Mouse (Mus musculus) lung, postnatal 25 days (tissue): ENCODE results near the gene D6Wsu163e.
A peak's percentile ranks its signal among the peaks of the same experiment; 100 is the strongest.

Source experiments
- DNase-seq: peaks from one replicate; pipeline ENCODE4 v3.0.0; 2022; ENCODE audit warnings: low spot score

Gene D6Wsu163e

DNA sequence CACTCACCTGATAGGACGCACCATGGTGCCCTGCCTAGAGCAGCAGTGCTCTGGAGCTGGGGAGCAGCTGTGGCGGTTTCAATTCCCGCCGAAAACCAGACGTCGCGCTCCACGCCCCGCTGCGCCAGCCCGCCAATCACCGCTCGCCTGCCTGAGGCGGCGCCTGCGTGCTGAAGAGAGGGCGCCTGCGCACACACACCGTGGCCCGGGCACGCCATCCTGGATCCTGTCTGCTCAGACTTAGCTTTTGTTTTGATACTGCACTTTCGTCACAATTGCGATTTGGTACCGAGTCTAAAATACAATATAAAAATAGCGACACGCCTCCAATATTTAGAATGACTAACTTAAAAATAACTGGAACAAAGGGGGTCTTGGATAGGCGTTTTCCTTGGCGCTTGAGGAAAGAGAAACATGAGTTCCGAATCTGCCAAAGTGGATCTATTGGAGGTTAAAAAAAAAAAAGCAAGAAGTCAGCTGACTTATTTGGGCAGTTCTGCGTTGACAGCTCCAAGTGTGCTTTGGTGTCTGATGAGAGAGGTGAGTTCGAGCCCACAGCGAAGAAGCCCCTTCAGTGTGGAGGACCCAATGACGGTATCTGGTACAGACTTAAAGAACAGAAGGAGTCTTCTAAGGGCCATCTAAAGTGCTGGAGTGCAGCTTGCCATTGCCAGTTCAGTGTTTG, at the start of gene D6Wsu163e, which contains the start of gene Rad51ap1:
Gene D6Wsu163e (plus strand): TSS at position 476 of the 685 bp plus-strand sequence.
Gene Rad51ap1 (minus strand): TSS at position 101 of the 685 bp plus-strand sequence.
- peak; percentile 96 for DNase-seq

DNA sequence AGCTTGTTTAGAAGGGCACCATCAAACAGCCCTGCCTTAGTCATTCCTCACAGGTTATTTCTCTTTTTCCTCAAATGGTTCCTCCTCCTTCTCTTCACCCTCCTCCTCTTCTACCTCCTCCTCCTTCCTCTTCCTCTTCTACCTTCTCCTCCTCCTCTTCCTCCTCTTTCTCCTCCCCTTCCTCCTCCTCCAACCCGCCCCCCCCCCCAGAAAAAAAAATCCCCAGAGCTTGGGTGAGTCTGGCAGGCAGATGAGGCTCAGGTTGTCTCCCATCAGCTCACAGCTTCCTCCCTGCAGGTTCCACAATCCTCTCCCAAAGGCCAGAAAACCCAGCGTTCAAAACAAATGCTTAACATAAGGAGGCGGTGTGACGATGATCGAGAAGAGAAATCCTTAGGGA, 32.4 kb upstream of the D6Wsu163e start:
- no peak for DNase-seq

DNA sequence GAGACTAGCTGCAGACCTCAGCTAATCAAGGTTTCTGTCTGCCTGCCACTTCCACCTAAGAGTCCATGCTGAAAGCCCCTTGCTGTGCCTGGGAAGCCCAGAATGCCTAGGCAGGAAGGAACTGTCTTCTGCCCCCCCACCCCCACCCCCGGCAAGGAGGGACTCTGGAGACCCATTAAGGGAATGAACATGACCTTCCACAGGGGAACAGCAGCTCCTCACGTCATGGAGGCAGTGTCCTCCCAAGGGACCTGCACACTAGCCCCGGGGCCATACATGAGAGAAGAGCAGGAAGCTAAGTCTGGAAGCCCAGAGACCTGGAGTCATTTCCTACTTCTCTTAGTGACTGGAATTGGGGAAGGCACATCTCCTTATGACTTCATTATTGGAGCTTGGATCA, 31.9 kb upstream of the D6Wsu163e start:
- DNase-seq, result no peak

DNA sequence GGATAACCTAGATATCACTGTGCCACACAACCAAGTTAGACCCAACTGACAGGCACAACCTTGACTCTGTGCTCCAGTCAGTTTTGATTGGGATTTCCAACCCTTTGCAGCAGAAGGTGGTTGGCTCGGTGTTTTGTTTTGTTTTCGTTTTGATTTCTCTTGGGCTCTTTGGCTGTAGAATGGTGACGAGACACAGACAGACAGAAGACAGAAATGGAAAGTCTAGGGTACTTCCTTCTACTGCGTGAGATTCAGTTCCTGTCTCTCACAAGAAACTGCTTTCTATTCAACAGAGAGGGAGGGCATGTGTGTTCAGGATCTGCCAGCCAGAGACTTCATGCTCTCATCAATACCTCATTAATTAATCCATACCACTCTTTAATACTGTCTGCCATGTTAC, 29.0 kb upstream of the D6Wsu163e start:
- DNase-seq, result no peak

DNA sequence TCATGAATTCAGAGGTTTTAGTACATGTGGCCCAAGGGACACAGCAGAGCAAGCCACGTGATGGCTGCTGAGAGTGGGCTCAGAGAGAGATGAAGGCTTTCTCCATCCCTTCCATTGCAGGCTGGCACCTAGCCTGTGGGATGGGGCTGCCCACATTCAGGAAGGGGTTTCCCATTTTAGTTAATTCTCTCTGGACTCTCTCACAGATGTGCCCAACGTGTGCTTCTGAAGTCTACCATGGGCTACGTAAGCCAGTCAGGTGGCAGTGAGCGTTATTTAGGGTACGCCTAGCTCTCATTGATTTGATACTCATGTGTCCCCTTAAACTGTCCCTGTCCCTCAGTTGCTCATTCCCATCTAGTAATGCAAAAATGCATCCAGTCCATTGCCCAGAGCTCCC, 24.8 kb upstream of the D6Wsu163e start:
- DNase-seq, result no peak

DNA sequence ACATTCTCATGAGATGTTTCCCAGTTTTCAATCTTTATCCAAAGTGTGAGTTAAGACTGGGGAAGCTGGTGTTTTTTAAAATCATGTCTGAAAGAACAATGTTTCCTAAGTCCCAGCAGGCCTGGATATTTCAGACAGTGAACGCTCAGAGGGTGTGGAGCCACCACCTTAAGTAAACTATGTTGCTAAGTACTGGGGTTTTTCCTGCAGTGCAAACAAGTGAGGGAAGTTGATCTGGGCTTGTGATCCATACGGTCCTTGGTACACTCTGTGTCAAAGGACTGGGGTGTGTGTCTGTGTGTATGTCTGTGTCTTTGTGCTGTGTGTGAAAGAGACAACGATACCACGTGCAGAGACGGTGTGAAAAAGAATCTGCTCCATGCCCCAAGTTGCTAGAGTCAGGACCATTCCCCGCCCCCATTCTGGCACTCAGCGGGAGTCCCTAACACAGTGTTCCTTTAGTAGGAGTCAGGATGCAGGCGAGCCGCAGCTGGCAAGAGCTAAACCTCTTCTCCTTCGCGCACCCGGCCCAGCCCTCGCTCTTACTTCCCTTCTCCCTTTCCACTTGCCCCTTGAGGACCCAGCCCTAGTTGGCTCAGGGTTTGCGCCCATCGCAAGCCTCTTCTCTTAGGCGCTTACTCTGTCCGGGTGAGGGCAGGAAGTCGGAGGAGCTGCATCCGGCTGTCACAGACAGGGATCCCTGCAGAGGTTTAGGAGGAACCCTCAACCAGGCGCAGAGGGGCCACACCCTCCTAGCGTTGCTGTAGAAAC, 18.5 kb upstream of the D6Wsu163e start, which contains the start of gene Dyrk4:
Gene Dyrk4 (minus strand): TSS at position 729 of the 771 bp plus-strand sequence.
- DNase-seq, result peak; percentile 30

DNA sequence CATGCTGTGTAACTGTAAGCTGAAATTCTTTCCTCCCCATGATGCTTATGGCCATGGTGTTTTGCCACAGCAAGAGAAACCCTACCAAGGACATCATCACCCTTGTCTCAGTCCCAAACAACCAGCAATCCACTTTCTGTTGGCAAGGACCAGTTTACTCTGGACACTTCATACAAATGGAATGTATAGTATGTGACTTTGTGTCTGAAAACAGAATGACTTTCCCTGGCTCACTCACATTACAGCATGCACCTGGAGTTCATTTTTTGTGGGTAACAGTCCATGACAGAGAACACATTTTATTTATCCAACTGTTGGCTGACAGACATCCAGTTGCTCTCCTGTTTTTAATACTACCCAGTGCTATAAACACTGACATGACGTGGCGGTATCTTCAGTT, 6.9 kb upstream of the D6Wsu163e start:
- DNase-seq, result no peak

DNA sequence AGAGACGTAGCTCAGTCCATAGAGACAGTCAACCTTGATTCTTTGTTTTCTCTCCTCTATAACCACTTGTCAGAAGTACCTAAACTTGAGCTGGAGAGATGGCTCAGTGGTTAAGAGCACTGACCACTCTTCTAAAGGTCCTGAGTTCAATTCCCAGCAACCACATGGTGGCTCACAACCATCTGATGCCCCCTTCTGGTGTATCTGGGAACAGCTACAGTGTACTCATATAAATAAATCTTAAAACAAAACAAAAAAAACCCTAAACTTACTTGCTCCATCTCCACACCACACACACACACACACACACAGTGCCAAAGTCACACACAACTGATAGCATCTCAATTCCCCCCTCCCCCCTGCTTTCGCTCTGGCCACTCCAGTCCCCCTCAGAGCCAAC, 1.7 kb upstream of the D6Wsu163e start:
- no peak for DNase-seq

DNA sequence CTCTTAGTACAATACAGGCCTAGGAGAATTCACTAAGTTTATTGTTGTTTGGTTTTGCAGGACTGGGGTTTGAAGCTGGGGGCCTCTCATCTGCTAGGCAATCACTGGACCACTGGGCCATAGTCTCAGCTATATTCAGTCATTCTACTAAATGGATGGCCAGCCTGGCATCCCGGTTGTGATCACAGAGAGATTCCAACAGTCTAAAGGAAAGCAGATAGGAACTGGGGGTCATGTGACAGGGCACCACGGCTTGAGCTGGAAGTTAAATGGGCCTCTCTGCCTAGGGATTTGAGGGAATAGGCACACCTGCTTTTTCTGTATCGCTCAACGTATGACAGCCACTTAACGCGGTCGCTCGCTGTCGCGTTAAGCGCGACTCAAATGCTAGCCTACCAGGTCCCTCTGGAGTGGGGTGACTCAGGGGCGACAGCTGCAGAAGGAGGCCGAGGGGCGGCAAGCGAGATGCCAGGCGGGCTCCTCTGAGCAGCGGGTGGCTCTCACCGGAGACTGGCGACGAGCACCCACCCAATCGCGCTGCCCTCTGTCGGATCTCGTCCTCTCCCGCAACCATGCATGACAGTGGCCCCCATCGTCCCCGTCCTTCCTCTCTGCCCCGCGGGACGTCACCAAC, 792 bp upstream of the D6Wsu163e start:
- no peak for DNase-seq

DNA sequence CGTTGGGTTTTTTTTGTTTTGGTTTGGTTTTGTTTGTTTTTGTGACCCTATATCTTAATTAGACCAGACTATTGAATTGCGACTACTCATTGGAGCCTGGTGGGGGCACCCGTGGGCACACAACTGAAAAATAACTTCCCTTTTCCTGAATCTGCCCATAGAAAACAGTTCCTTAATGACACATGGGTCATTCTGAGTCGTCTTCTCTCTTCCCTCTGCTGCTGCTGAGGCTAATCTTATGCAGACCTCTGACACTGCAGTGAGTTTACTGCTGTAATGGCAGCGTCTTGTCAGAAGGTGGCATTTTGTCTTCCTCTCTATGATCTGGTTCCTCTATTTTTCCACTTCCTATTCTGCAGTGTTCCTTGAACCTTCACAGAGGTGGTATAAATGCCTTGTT, 689 bp downstream of the D6Wsu163e start:
- DNase-seq, result peak; percentile 10

DNA sequence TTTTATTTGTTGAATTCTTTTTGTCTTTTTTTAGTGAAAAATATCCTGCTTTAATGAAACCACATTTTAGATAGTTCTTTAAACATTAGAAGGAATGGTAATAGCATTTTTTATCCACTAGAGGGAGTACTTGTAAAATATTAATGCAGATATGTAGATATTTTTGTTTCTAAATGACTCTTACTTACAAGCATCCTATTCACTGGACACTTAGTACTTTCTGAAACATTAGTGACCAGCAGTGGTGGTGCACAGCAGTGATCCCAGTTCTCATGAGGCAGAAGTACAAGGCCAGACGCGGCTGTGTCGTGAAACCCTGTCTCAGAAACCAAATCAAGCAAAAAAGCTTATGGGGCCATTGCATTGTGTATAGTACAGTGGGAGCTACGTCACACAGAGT, 8.6 kb downstream of the D6Wsu163e start:
- DNase-seq, result no peak

DNA sequence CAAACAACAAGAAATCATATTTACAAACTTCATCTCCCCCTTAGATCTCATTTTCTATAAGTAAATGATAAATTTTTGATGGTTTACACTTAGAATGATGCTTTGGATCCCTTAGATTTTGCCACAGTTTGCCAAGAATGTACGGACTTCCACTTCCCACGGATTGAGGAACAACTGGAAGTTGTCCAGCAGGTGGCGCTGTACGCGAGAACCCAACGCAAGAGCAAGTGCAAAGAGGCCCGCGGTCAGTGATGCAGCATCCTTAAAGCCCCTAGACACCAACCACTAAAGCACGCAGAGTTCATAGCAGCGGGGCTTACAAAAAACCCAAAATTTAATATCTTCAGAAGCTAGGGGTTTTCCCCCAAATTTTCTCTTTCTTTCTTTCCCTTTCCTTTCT, 16.0 kb downstream of the D6Wsu163e start:
- peak; percentile 54 for DNase-seq

DNA sequence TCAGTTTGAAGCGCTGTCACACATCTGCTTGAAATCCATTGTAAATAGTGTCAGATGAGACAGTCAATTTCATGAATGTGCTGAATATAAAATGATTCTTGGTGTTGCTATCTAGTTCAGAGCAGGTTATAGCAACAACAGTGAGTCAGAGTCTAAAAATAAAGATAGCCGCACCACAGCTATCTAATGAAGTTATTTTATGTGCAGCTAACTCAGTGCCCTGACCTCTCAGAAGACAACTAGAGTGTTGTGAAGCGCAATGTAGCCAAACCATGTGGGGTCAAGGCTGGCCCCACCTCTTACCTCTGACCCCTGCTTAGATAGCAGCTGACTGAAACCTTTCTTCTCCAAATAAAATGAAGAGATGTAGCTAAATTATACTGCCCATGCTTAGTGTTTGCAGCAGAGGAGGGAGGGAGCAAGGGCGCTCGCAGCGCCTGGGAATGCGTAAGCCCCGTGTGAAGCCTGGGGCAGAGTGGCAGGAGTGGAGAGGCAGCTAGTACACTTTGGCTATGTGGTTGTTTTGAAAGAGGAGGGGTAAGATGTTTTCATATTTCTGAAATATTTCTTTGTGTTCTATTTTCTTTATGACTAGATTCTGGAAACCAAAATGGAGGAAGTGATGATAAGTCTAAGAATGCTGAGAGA, 21.7 kb downstream of the D6Wsu163e start:
- DNase-seq, result no peak

DNA sequence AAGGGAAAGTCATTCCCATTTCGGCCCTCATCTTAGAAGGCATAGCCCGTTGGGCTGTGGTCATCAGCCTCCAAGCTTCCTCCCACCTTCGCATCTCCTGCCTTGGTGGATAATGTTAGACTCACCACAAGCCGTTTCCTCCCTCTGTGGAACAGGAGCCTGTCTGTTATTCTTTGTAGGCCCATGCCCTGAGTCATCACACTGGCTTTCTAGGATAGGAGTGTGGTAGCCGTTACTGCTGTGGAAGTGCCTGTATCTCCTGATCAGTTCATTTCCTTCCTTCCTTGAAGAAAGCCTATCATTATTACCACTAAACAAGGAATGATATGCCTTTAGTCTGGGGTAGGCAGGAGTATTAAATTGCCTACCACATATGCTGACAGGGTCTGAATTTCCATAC, 22.9 kb downstream of the D6Wsu163e start:
- no peak for DNase-seq

DNA sequence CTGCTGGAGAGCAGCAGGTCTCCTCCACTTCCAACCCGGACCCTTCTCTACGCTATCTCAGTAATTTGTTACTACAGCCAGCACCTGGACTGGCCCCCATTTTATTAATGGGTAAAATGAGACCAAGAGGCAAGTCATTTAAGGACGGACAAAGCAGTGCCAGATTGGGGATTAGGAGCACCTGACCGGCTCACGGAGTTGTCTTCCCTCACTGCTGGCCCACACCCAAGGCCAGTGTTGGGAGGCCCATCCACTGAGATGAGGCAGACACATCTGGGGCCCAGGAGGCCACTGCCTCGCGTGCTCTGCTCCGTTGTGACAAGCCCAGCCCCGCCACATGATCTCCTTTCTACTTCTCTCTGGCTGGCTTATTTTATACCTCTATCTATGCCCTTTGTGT, 23.7 kb downstream of the D6Wsu163e start:
- no peak for DNase-seq

DNA sequence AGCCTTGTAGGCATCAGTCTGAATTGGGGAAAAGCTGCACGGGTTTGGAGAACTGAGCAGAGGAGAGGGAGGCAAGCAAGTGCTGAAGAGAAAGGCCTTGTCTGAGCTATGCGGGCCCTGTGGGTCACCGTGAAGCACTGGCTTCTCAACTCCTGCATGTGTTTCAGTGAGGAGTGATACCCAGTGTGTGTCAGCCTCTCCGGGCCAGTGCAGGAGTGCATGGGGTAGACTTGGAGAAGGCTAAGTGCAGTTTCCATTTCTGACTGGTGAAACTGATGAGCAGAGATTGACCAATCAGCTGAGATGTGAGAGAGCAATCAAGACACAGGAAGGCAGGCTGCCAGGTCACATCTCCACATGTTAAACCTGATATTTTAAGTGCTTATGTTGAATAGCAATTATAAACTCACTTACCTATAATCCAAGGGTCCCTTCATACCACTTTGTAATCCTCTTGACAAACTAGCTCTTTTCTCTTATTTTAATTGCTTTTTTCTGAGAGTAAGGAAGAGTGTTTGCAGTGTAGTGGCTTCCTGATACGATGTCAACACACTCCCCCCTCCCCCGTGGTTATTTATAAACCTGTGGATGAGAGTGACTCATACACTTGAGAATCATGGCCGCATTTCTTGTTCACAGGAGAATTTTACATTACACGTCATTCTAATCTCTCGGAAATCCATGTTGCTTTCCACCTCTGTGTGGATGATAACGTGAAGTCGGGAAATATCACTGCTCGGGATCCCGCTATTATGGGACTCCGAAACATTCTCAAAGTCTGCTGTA, 26.7 kb downstream of the D6Wsu163e start:
- DNase-seq, result no peak

DNA sequence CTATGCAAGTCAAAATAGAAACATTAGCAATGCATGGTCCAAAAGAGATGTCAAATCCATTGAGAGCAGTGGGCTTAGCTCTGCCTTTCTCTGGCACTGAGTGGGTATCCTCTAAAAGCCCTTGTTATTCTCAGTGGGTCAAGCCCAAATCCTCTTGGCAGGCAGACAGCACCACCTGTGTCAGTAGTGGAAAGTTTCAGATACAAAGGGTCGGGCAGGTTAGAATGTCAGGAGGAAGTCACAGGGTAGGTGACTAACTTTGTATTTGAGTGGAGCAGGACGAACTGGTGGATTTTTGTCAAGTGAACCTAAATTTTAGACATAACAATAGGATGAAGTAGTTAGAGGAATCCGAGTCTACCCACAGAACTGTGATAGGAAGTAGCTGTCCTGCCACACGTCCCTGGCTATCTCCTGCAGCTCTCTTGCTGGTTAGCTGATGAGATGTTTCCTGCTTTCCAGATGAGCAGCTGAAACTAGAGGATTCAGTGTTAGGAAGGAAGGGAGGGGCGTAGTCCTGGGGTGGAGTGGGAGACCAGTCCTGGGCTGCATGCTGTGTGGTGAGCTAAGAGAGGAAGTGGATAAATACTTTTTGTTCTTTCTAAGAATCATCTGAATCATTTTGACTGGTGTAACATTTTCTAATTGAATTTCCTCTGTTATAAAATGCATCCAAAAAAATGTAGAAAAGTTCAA, 41.9 kb downstream of the D6Wsu163e start:
- no peak for DNase-seq

DNA sequence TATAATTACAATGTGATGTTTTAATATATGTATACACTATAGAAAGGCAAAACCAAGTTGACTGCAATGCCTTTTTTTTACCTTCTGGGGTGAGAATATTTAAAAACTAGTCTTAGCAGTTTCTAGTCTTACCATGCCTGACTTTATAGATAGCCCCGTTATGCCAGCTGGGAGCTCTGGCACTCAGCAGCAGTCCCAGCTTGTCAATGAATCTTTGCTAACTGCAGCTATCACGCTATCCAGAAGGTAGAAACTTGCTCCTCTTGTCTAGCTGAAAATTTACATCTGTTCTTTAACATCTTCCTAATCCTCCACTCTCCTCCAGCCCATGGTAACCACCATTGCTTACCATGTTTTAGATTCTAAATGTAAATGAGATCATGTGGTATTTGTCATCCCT, 53.9 kb downstream of the D6Wsu163e start:
- DNase-seq, result no peak

DNA sequence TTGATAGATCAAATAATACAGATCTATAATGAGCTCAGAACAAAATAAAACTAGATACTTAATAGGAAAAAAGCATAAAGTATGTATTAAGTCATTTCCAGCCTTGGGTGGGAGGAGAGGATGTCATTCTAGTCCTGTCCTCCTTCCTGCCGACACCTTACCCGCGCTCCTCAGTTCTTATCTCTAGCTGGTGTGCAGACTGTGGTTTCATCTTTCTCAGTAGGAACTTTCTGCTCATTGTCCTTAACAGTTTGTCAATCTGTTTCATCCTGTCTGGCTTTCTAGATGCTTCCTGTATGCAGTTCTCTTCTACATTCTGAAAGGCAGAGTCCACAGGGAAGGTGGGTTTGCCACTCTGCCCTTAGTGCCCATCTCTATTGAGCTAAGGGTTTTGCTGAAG, 55.7 kb downstream of the D6Wsu163e start:
- DNase-seq, result no peak

DNA sequence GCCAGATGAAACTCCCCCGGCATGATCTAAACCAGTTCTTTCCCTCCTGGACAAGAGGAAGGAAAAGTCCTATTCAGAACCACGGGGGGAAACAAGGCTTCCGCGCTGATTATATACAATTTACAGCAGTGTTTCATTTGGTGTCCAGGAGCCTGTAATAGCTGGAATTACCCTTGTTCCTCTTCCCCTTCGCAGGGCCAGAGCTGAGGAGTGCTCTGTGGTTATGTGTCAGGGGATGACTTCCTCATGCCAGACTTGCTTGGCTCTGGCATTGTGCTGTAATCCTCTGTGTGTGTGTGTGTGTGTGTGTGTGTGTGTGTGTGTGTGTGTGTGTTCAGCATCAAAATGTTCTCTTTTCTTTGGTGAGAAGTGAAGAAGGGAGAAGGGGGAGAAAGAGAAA, 56.6 kb downstream of the D6Wsu163e start:
- DNase-seq, result peak; percentile 16

DNA sequence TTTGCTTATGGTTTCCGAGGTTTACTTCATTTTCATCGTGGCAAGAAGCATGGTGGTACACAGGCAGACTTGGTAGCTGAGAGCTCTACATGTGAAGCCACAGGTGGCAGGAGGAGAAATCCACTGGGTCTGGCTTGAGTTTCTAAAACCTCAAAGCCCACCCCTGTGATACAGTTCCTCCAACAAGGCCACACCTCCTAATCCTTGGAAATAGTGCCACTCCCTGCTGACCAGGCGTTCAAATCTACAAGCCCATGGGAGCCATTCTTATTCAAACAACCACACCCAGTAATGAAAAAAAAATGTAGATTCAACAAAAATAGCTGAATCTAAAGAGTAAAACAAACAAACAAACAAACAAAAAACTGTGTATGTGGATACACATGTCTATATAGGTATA, 65.9 kb downstream of the D6Wsu163e start:
- DNase-seq, result no peak
